Mouse (Mus musculus): ENCODE results near the gene Dnah9.

GRCm38 (mm10) chr11:66124496-66124895 is 43.9 kb downstream of the Dnah9 start:
- TF ChIP-seq MAX (IDR thresholded peaks at IDR 0.05; ENCODE audit: low read length): no peak
- no peak for TF ChIP-seq CTCF (IDR thresholded peaks at IDR 0.05 in 2 of 3, conservative IDR thresholded peaks at IDR 0.05 in 1 of 3; ENCODE audit: control insufficient read depth in 1 of 3, insufficient read depth in 1 of 3, low read depth in 2 of 3, low read length in 3 of 3, poor library complexity in 1 of 3, severe bottlenecking in 1 of 3)
- TF ChIP-seq POLR2A (IDR thresholded peaks at IDR 0.05; ENCODE audit: control insufficient read depth in 1 of 2, insufficient read depth in 1 of 2, low read depth in 1 of 2, low read length in 2 of 2, poor library complexity in 1 of 2): no peak
- TF ChIP-seq GABPA (IDR thresholded peaks at IDR 0.05; ENCODE audit: low read depth, low read length): no peak
- no peak for TF ChIP-seq E2F4 (IDR thresholded peaks at IDR 0.05; ENCODE audit: borderline replicate concordance, low read depth, low read length)
- TF ChIP-seq BHLHE40 (IDR thresholded peaks at IDR 0.05; ENCODE audit: borderline replicate concordance, low read depth, low read length): no peak
- no peak for TF ChIP-seq NRF1 (IDR thresholded peaks at IDR 0.05; ENCODE audit: insufficient read depth, low read depth, low read length, poor library complexity, severe bottlenecking)
- no peak for TF ChIP-seq MYC (IDR thresholded peaks at IDR 0.05; ENCODE audit: low read depth, low read length)
